Mouse (Mus musculus) forebrain, embryonic 12.5 days (tissue): ENCODE measurements around the gene Pdxp. TPM values are rescaled to one million over a fixed set of nuclear protein-coding genes. Genes with fewer than 3 reads are reported as not detected.
A peak's percentile ranks its signal among the peaks of the same experiment; 100 is the strongest.

ENCODE experiments used
- ATAC-seq: fragments of 200-750 bp; cut with Nextera tagmentation; 2 replicates; pipeline ENCODE4 v1.8.0; 2017; ENCODE audit warnings: moderate TSS enrichment; ENCODE audit not compliant: low FRiP score
- H3K27ac ChIP-seq: fragments of 300-500 bp; sonication (generic); 2 replicates; pipeline ENCODE4 v1.5.1; 2016; ENCODE audit warnings: mild to moderate bottlenecking
- H3K27me3 ChIP-seq: fragments of 300-500 bp; sonication (generic); 2 replicates; pipeline ENCODE4 v1.6.1; 2016; ENCODE audit warnings: mild to moderate bottlenecking
- H3K36me3 ChIP-seq: fragments of 300-500 bp; sonication (generic); replicated peaks from 2 replicates; pipeline ENCODE4 v1.6.1; 2016; ENCODE audit warnings: mild to moderate bottlenecking
- H3K4me1 ChIP-seq: fragments of 300-500 bp; sonication (generic); 2 replicates; pipeline ENCODE4 v1.6.1; 2016
- H3K4me2 ChIP-seq: fragments of 300-500 bp; sonication (generic); 2 replicates; pipeline ENCODE4 v1.6.1; 2016; ENCODE audit warnings: mild to moderate bottlenecking, moderate library complexity
- H3K4me3 ChIP-seq: fragments of 300-500 bp; sonication (generic); replicated peaks from 2 replicates; pipeline ENCODE4 v1.5.1; 2016; ENCODE audit warnings: mild to moderate bottlenecking
- H3K9ac ChIP-seq: fragments of 300-500 bp; sonication (generic); 2 replicates; pipeline ENCODE4 v1.6.1; 2016; ENCODE audit warnings: mild to moderate bottlenecking
- H3K9me3 ChIP-seq: fragments of 300-500 bp; sonication (generic); 2 replicates; pipeline ENCODE4 v1.6.1; 2016
- WGBS: fragments of 180-500 bp; shearing (Covaris S2); methylation state at CpG from one replicate; pipeline ENCODE4 v1.1.7; 2016; 5-methylcytosine and 5-hydroxymethylcytosine counted together
- microRNA-seq: library from miRNA; unstranded; fragments of <30 nt; microRNA quantifications from one replicate; pipeline ENCODE4, GENCODE M21; 2017
- polyA plus RNA-seq: library from polyadenylated mRNA; unstranded; fragments of >200 nt; fragmentation: Nextera tagmentation; extraction: Ambion mirVana; gene quantifications from 2 replicates; pipeline ENCODE4 v1.2.1, GENCODE M21; 2016

Gene Pdxp
- polyA plus RNA-seq, 1 experiment from 2014 or later: 51.7 TPM

DNA sequence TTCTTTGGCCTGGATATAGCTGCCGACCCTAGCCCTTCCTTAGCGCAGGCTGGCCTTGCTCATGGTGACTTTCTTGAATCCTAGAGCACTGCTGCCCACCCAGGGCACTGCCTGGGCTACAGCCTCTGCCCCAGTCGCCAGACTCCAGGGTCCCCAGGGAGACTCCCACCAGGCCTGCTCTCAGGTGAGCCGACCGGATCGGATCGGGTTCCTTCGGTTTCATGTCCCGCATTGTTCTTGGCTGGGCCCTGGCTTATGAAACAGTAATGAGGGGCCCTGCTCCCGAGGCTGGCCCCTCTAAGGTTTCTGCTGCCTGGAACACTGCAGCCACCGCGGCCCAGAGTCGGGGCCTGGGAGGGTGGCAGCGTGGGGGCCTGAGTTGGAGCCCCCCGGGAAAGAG lies 43.3 kb downstream of the Pdxp start:
- H3K27me3 ChIP-seq: no peaks in the 10 kb centered on the region
- 79% methylated on average over 15 of the region's 15 CpGs for WGBS
- peak overlapping the region; percentile 13; the same call in 1 of the 2 replicates for H3K27ac ChIP-seq
- peaks cover 65% of the 10 kb centered on the region for H3K36me3 ChIP-seq
- no peak for ATAC-seq
- peaks cover 3% of the 10 kb centered on the region; the same call in 1 of the 2 replicates for H3K4me1 ChIP-seq
- H3K9me3 ChIP-seq: no peaks in the 10 kb centered on the region
- H3K9ac ChIP-seq: no peak overlapping the region
- no peak overlapping the region for H3K4me3 ChIP-seq
- no peak overlapping the region for H3K4me2 ChIP-seq

DNA sequence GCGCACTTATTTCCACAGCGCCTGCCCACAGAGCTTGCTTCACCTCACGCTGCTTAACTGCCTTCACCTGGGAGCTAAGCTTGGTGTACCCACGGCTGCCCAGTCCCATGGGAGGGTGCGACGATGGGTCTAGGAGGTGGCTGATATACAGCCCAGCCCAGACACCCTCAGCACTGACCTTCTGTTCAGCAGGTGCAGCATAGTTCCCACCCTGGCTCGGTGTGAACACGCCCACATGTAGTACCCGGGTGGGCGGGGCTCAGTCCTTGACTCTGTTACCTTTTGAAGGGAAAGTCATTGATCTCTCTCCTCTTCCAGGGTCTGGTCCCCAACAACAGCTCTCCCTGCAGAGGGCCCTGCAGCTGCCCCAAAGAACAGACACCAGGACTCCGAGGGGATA lies 45.8 kb downstream of the Pdxp start:
- no peak overlapping the region for H3K4me2 ChIP-seq
- no peaks in the 10 kb centered on the region for H3K9me3 ChIP-seq
- no peak overlapping the region for H3K27ac ChIP-seq
- H3K36me3 ChIP-seq: peaks cover 52% of the 10 kb centered on the region
- H3K4me1 ChIP-seq: peaks cover 11% of the 10 kb centered on the region
- H3K27me3 ChIP-seq: no peaks in the 10 kb centered on the region
- no peak for ATAC-seq
- 94% methylated on average over 11 of the region's 11 CpGs for WGBS
- no peak overlapping the region for H3K4me3 ChIP-seq
- H3K9ac ChIP-seq: no peak overlapping the region

DNA sequence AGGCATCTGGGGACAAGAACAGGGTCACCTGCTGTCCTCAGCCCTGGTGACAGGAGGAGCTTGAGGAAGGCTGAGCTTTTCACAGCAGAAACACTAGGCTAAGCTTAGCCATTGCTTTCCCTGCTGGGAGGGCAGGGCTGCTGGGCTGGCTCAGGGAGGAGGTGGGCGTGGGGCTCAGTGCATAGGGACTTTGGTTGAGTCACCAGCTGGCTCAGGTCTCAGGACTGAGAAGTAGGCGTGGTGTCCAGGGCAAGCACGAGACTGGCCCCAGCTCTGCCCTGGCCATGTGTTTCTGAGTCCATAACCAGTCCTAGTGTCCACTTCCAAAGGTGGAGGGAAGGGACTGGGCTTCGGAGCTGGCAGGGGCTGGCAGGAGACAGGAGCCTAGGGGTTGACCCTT lies 46.4 kb downstream of the Pdxp start:
- Histone ChIP-seq H3K36me3 (peaks cover 55% of the 10 kb centered on the region), H3K4me2 (no peak overlapping the region), H3K9me3 (no peaks in the 10 kb centered on the region), H3K4me1 (peaks cover 11% of the 10 kb centered on the region), H3K9ac (no peak overlapping the region), H3K27ac (no peak overlapping the region), H3K4me3 (no peak overlapping the region), H3K27me3 (no peaks in the 10 kb centered on the region)
- ATAC-seq: no peak
- 87% methylated on average over 4 of the region's 4 CpGs for WGBS

DNA sequence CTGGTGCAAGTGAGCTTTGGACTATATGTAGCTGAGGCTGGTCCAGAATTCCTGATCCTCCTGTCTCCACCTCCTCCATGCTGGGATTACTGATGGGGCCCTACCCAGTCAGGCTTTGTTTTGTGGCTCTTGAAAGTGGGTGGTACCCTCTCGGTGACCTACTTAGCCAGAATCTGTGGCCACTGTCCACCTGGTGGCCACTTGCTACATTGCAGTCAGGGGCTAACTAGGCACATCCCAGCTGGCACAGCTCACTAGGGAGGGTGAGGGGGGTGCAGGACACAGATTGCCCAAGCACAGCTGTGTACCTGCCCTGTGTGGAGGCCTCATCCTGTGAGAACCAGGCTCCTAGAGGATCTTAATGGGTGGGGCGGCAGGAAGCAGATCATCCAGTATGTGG lies 49.2 kb downstream of the Pdxp start:
- H3K4me3 ChIP-seq: no peak overlapping the region
- peak; percentile 36; the same call in 1 of the 2 replicates for ATAC-seq
- no peaks in the 10 kb centered on the region for H3K9me3 ChIP-seq
- H3K27ac ChIP-seq: no peak overlapping the region
- H3K4me1 ChIP-seq: peaks cover 9% of the 10 kb centered on the region
- H3K9ac ChIP-seq: no peak overlapping the region
- peaks cover 68% of the 10 kb centered on the region for H3K36me3 ChIP-seq
- H3K4me2 ChIP-seq: no peak overlapping the region
- H3K27me3 ChIP-seq: no peaks in the 10 kb centered on the region
- 42% methylated on average over 2 of the region's 2 CpGs for WGBS

Small RNA genes within 50 kb of the gene (microRNA-seq; reads per million reads assigned to microRNA genes)
- gene Mir6955: not detected

Other genes starting within 250 kb of the Pdxp start
- gene Elfn2, start 195.1 kb upstream of the Pdxp start, polyA plus RNA-seq: 1.2 TPM in 2 replicates
- 137 and 147 TPM in 2 replicates for gene Mfng, start 140.4 kb upstream of the Pdxp start, polyA plus RNA-seq
- 2.0 and 2.1 TPM in 2 replicates for gene Card10, start 110.9 kb upstream of the Pdxp start, polyA plus RNA-seq
- 7.7 and 8.4 TPM in 2 replicates for gene Cdc42ep1, start 71.3 kb upstream of the Pdxp start, polyA plus RNA-seq
- not detected in 2 replicates for gene Lgals2, start 58.4 kb upstream of the Pdxp start, polyA plus RNA-seq
- gene Gga1, start 36.7 kb upstream of the Pdxp start, polyA plus RNA-seq: 53.6 and 56.4 TPM in 2 replicates
- gene Gm49510, start 14.3 kb upstream of the Pdxp start, polyA plus RNA-seq: 0.18 TPM in 1 of 2 replicates, not detected in the other
- 10.3 TPM in 2 replicates for gene Sh3bp1, start 14.2 kb upstream of the Pdxp start, polyA plus RNA-seq
- 216 and 321 TPM in 2 replicates for gene Lgals1, start 12.8 kb downstream of the Pdxp start, polyA plus RNA-seq
- 53.5 and 56.4 TPM in 2 replicates for gene Nol12, start 21.0 kb downstream of the Pdxp start, polyA plus RNA-seq
- gene Triobp, start 33.8 kb downstream of the Pdxp start, polyA plus RNA-seq: 40.4 and 46.9 TPM in 2 replicates
- gene H1f0, start 114.5 kb downstream of the Pdxp start, polyA plus RNA-seq: 638 and 696 TPM in 2 replicates
- not detected in 2 replicates for gene Galr3, start 128.0 kb downstream of the Pdxp start, polyA plus RNA-seq
- gene Ankrd54, start 149.0 kb downstream of the Pdxp start, polyA plus RNA-seq: 59.5 and 60.0 TPM in 2 replicates
- gene Eif3l, start 161.3 kb downstream of the Pdxp start, polyA plus RNA-seq: 209 and 216 TPM in 2 replicates
- gene Micall1, start 195.0 kb downstream of the Pdxp start, polyA plus RNA-seq: 8.4 and 9.5 TPM in 2 replicates
- 368 and 375 TPM in 2 replicates for gene Polr2f, start 227.1 kb downstream of the Pdxp start, polyA plus RNA-seq
- 9.2 and 12.2 TPM in 2 replicates for gene 1700088E04Rik, start 227.3 kb downstream of the Pdxp start, polyA plus RNA-seq